Mouse (Mus musculus) megakaryocyte, adult 5-6 weeks (primary cell): Measurements from ENCODE around the gene Usp45. TPM values are rescaled to one million over a fixed set of nuclear protein-coding genes. Genes with fewer than 3 reads are reported as not detected.

Source experiments
- ATAC-seq: 2 replicates; pipeline ENCODE4 v1.8.0; 2016; ENCODE audit warnings: mild to moderate bottlenecking, inconsistent platforms; ENCODE audit not compliant: poor library complexity, severe bottlenecking
- total RNA-seq, 2 experiments: library from RNA; stranded (forward) in 1 of 2; stranded (reverse) in 1 of 2; fragments of 153-499, 151-499 nt in 1 of 2; fragments of 221-1000, 200-1000 nt in 1 of 2; gene quantifications; 2 replicates each; pipeline versions ENCODE4 v1.2.3 to v1.2.4; 2015 to 2017

Usp45 gene
- 31.3 and 40.4 TPM in 2 replicates for total RNA-seq (2015)
- total RNA-seq (2017) = 22.8 and 23.9 TPM in 2 replicates

DNA sequence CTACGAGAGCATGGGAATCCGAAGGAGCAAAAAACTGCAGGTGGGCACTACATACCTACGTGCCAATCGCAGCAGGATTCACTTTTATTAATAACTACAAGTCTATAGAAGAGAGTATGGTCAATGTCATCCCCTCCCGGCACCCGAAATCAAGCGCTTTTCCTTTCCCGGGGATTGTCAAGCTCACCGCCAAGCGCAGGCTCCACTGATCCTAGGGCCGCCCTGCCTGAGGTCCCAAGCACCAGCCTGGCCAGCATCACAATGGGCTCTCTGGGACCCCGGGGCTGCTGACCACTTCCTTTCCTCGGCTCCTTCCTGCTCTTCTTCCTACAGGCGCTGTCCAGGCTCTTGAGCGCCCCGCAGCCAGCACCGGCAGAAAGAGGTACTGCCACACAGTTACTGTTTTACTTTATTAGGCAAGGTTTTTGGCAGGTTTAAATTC, at the start of gene Usp45, which contains the start of gene Tstd3:
Usp45 (plus strand) TSS at position 294 of the 442 bp plus-strand sequence.
Tstd3 (minus strand) TSS at position 350 of the 442 bp plus-strand sequence.
- ATAC-seq = peak; percentile 100

DNA sequence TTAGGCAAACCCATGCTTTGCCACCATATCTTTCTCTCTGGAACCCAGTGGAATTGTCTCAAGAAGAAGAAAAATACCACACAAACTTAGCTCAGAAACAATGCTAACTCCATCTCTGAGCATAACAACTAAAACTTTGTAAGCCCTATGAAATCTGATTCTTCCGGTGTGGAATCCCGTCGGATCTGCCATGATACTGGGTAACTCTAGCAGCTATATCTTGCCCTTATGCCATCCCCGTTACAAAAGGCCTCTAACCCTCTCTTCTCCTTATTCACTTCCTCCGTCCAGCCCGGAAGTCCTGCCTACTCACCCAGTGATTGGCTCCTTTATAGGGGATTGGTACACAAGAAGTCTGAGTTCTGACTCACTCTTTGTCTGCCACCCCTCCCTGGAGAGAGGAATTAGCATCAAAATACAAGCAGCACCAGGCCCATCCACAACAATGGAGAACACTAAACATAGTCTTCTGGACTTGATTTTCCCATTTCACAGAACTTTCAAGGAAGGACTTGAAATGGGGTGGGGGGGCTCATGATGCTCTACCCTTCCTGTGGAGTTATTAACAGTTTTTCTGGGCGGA, 44.1 kb upstream of the Usp45 start:
- ATAC-seq = no peak

DNA sequence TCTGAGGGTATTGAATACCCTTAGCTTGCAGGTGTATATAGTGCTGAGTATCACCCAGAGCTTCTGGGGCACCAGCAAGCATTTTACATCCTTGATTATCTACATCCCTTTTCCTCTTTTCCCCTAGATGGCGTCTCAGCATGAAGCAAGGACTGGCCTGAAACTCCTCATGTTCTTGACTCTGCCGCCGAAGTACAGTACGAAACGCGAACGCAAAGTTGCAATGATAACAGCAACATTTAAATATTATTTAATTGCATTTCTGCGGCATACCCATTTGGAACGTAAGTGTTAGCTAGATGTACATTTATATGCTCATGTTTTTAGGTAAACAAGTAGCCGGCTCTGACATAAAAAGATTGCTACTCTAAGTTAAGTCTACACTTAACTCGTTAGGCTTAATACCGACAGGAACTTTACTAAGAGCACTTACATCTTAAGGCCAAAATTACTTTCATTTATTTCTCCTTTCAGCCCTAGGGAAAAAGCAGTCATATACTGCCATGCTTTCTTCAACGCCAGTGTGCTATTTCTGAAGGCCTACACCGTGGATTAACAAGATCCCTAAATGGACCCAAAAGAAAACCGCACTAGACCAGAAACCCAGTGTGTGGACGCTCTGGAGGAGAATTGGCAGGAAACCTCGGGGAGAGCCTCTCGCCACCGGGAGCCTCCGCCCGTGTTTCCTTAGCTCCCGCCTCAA, 39.9 kb upstream of the Usp45 start:
- ATAC-seq = peak; percentile 65

DNA sequence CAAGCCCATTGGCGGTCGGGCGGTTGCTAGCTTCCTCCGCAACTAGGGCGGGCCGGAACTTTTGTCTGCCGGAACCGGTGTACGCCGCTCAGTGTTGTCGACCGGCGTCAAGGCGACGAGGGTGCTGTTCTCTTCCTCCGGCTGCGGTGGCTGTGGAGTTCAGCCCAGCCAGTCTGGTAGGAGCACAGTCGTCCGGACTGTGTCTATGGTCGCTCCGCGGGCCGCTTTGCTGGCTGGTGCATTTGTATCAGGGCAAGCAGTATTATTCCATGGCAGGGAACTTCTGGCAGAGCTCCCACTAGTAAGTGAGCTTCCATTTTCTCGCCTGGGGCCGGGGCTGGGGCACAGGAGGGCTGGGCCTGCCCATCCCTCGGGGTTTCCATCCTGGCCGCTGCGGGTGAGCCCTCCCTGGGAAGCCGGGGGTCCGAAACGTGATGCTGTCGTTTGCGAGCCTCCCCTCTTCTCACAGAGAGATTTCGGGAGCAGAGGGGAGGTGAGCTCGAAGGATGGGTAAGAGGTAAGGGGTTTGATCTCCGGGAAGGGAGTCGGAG, 39.3 kb upstream of the Usp45 start, which contains the start of gene Ccnc:
Ccnc (plus strand) TSS at position 87 of the 551 bp plus-strand sequence.
- peak; percentile 97 for ATAC-seq

- ATAC-seq = no peak
Measured at GRCm38 (mm10) chr4:21739169-21739568, 27.8 kb upstream of the Usp45 start.

DNA sequence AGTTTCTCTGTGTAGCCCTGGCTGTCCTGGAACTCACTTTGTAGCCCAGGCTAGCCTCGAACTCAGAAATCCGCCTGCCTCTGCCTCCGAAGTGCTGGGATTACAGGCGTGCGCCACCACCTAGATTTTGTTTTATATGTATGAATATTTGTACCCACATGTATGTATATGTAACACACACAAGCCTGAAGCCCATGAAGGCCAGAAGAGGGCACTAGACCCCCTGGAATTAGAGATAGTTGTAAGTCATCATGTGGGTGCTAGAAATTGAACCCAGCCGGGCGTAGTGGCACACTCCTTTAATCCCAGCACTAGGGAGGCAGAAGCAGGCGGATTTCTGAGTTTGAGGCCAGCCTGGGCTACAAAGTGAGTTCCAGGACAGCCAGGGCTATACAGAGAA, 22.8 kb upstream of the Usp45 start:
- ATAC-seq = peak; percentile 43; the same call in 1 of the 2 replicates

- ATAC-seq = no peak
Measured at GRCm38 (mm10) chr4:21745723-21746122, 21.2 kb upstream of the Usp45 start.

GRCm38 (mm10) chr4:21755123-21755789, 11.7 kb upstream of the Usp45 start:
- peak; percentile 93 for ATAC-seq

DNA sequence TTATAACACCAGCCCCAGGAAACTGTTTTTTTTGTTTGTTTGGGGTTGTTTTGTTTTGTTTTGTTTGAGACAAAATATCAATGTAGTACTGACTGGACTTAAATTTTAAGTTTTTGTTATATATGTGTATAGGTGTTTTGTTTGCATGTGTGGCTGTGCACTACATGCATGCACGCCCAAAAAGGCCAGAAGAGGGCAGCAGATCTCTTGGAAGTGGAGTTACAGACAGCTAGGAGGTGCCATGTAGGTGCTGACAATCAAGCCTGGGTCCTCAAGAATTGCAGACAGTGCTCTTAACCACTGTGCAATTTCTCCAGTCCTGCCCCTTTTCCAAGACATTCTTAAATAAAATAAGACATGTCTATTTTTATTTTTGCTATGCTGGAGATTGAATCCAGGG, 8.1 kb upstream of the Usp45 start:
- no peak for ATAC-seq

DNA sequence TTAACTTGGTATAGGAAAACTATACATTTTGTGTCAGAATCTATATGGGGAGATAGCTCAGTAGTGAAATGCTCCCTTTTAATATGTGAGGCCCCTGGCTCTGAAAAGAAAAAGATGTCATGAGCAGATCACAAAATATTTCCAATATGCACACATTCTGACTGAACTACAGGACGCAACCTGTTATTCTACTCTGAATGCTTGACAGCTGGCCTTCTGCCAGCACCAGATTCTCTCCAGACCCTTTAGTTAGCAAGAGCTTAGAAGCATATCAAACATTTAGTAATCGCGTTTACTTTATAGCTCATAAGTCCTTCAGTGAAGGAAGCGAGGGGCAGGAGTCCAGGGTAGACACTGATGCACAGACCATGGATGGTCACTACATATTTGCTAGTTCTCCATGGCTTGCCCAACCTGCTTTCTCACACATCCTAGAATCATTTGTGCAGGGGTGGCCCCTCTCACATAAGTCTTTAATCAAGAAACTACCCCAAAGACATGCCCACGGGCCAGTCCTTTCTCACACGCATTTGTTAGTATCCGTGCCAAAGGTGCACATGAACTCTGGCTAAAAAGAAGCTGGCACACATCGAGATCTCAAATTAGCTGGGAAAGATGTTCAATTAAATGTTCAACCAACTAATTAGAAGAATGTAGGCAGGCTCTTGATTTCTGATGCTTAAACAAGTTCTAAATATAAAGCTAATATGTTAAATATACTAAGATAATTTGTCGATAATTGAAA, 5.4 kb upstream of the Usp45 start:
- no peak for ATAC-seq

DNA sequence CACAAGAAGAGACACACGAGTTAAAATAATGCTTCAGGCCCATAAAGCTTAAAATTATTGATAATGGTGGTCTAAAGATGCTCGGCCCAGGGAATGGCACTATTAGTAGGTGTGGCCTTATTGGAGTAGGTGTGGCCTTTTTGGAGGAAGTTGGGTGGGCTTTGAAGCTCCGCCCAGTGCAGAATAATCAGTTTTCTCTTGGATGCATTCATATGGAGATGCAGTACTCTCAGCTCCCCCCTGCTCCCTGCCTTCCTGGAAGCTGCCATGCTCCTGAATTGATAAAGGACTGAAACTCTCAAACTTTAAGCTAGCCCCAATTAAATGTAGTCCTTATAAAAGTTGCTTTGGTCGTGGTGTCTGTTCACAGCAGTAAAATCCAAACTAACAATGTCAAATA, 3.1 kb upstream of the Usp45 start:
- no peak for ATAC-seq

GRCm38 (mm10) chr4:21766171-21766862, 639 bp upstream of the Usp45 start:
- ATAC-seq = peak; percentile 13; the same call in 1 of the 2 replicates

- no peak for ATAC-seq
Measured at GRCm38 (mm10) chr4:21771064-21771463, 4.1 kb downstream of the Usp45 start.

DNA sequence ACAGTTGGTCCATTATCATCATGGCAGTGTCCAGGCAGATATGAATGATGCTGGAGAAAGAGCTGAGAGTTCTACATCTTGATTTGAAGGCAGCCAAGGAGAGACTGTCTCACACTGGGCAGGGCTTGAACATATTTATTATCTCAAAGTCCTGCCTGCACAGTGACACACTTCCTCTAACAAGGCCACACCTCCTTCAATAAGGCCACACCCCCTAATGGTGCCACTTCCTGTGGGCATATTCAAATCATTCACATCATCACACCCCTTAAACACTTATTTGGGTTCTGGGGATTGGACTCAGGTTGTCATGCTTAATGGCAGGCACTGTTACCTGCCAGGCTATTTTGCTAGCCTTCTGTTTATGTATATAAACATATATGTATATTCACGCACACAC, 5.3 kb downstream of the Usp45 start:
- ATAC-seq = no peak

DNA sequence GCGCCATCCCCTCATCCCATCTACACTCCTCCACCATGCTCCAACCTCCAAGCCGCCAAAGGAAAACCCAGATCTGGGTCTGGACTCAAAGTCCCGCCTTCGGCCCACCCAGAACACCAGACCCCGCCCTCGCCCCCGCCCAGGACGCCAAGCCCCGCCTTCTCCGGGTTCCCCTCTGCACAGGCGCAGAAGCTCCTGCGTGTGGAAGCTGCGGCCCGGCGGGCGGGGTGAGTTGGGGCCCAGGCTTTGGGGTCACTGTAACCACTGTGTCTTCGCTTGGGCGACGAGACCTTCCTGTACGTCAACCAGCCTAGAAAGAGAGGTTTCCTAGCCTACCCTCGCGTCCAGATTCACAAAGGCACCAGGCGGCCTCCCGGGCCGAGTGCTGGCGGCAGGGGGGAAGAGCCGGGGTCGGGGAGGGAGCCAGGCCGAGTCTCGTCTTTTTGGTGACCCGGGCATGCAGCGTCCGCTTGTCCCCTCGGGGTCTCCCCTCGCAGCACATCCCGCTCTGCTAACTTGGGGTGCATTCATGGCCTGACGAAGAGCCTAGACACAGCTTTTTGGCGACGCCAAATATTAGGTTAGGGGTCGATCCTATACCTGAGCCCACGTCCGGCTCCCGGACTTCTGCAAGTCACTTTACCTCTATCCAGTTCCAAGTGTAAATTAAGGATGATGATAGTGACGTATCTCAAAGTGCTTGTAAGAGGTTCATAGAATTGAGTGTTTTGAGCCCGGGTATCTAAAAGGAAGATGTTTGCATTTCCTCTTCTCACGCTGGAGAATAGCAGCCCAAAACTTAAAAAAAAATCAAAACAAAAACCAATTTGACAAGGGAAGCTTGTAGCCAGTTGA, 9.4 kb downstream of the Usp45 start:
- ATAC-seq = peak; percentile 95

DNA sequence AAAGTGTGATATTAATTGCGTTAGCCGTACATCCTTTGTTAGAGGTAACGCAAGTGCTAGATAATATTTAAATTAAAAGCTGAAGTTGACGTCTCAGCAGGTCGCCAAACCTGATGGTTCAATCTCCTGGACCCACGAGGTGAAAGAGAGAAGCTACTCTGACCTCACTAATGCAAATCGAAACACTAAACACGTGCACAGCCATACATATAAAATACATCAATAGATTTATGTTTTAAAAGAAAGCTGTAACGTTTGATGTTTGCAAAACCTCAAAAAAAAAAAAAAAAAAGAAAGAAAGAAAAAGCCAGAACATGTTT, 9.9 kb downstream of the Usp45 start:
- ATAC-seq = peak; percentile 25

GRCm38 (mm10) chr4:21780816-21781726, 14.1 kb downstream of the Usp45 start:
- ATAC-seq = no peak

GRCm38 (mm10) chr4:21786268-21786667, 19.3 kb downstream of the Usp45 start:
- ATAC-seq = no peak
